Mouse (Mus musculus) left cerebral cortex, adult 8-10 months (tissue): Measurements from ENCODE around the gene Kdf1. TPM values are rescaled to one million over a fixed set of nuclear protein-coding genes. Genes with fewer than 3 reads are reported as not detected.

ENCODE experiments used
- DNase-seq, 2 experiments: peaks; one replicate each; pipeline ENCODE4 v3.0.0; 2022; ENCODE audit warnings: low spot score in 2 of 2
- microRNA-seq, 2 experiments: library from miRNA; unstranded; fragments of <30 nt; microRNA quantifications; one replicate each; pipeline ENCODE4 v1.2.0; 2022
- total RNA-seq, 4 experiments: library from RNA; stranded (reverse); gene quantifications; 2 replicates each; pipeline ENCODE4 v1.2.4; 2022

Gene Kdf1
- total RNA-seq, 4 experiments from 2014 or later: 0.35 to 0.62 TPM; not detected in 2

DNA sequence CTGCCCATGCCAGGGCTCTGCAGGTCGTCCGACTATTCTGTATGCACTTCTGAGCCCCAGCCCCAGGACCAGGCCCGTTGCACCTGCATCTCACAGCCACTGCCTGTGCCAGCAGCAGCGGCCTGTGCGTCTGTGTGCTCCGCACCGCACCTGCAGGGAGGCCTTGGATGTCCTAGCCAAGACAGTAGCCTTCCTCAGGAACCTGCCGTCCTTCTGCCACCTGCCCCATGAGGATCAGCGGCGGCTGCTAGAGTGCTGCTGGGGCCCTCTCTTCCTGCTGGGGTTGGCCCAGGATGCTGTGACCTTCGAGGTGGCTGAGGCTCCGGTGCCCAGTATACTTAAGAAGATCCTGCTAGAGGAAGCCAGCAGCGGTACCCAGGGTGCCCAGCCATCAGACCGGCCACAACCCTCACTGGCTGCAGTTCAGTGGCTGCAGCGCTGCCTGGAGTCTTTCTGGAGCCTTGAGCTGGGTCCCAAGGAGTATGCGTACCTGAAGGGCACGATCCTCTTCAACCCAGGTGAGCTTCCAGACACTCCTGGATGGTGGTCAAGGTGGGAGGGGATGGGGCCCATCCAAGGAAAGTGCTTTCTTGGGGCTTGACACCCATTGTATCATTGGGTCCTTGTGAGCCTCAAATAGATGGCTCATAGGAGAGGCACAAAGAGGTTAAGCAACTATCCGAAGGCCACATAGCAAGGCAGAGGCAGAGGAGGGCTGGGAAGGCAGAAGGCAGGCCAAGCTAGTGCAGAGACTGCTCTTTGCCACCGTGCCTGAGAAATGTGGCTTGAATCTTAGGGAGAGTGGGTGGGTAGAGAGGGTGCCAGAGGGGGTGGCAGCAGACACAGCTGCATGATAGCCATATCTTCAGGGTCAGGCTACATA lies 34.9 kb downstream of the Kdf1 start:
- no peak for DNase-seq

DNA sequence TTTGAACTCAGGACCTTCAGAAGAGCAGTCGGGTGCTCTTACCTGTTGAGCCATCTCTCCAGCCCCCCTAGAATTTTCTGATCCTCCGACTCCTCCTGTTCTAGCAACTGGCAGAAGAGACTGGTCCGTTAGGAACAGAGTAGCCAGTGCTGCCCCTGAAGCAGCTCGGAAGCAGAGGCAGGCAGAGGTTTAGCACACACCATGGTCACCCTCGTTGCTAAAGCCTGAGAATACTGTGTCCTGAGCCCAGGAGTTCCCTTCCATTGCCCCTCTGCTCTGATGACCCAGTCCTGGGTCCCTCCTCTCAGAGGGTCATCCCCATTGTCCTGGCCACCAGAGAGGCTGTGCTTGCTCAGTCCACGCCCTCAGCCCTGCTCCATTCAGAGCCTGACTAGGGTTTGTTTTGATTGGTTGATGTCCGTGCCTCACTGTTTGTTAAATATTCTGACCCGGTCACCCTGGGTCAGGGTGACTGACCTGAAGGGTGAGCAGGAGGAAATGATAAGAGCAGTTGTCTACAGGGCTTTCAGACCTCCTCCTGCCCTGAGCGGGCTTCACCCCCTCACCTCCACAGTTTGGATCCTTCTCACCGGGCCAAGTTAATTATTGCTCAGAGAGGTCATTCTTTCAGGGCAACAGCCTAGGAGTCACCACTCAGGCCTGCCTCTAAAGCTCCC lies 38.4 kb downstream of the Kdf1 start:
- DNase-seq: no peak

DNA sequence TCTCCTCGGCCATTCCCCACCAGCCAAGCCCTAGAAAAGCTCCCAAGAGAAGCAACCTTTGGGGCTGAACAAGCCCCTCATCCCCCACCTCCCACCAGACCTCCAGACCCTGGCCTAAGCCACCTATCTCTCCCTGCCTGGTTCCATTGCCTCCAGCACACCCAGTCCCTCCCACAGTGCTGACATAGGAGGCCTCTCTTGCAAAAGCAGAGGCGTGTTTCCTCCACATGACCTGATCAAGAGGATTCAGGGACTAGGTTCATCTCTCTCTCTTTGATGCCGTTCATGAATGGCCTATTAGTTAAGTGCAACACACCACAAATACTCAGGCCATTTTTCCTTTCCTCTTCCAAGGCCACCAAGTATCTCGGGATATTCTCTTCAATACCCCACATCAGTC lies 41.1 kb downstream of the Kdf1 start:
- no peak for DNase-seq

DNA sequence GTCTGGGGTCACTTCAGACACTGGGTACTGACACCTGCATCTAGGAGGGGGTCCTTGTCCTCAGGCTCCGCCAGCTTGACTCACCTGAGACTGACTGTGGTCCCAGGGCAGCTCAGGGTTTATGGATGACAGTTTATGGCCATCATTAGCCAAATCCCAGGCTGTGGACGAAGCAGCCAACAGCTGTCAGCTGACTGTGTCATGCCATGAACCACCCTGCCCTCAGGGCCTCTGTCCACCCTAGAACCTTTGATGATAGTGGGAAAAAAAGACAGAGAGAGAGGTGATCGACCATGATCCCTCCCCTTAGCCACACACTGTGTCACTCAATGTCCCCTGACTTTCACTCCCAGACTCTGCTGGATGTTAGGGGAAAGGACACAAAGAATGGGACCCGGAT lies 42.9 kb downstream of the Kdf1 start:
- no peak for DNase-seq

DNA sequence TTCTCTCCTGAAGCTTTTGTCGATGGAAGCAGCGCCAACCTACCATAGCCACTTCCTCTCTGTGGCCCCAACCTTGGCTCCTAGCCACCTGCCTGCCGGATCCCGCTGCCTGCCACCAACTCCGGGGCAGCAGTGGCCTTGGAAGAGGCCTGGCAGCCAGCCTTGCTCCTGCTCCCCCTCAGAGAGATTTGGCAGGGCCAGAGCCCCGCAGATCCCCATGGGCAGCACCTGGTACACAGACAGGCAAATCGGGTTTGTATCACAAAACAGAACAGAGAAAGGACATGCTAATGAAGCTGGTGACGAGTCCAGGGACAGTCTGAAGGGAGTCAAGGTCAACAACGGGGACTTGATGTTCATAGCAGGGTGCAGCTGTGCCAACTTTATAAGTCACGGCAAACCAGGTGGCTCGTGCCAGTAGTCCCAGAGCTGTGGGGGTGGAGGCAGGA lies 44.4 kb downstream of the Kdf1 start:
- DNase-seq: no peak

DNA sequence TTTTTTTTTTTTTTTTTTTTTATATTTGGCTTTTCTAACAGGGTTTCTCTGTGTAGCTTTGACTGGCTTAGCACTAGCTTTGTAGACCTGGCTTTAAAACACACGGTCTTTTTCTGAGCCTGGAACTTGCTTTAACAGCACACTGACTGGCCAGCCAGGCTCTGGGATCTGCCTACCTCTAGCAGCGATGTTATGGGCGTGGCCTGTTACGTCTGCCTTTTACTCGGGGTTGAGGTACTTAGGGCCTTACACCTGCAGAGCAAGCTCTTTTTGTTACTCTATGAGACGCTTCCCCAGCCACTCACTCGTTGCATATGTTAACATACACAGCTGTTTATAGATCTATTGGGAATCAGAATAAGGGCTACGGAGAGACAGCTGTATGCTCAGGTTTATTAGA lies 48.5 kb downstream of the Kdf1 start:
- DNase-seq: no peak

DNA sequence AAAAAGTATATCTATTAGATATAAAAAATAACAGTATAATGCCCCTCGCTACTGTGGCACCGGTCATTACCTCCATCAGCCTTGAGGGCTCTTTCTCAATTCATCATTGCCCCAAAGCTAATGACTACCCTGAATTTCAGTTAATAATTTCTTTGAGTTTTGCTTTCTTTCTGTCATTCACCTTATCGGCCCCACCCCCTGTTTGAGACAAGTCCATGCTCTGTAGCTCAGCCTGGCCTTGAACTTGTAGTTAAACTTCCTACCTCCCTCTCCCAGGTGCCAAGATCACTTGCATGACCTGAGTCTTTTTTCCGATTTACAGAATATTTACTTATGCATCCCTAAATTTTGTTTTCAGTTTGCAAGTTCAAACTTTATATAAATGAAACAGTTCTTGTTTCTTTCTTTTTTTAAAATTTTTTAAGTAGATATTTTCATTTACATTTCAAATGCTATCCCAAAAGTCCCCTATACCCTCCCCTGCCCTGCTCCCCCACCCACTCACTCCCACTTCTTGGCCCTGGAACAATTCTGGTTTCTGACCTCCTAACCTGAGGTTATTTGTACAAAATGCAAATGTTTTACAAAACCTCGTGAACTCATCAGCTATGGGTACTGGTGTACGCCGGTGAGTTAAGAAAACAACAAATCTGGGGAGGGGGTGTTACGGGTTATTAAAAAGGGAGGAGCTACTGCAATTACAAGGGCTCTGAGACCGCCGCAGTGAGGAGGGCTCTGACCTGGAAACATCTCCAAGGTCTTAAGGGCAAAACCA lies 50.7 kb downstream of the Kdf1 start:
- DNase-seq: no peak

DNA sequence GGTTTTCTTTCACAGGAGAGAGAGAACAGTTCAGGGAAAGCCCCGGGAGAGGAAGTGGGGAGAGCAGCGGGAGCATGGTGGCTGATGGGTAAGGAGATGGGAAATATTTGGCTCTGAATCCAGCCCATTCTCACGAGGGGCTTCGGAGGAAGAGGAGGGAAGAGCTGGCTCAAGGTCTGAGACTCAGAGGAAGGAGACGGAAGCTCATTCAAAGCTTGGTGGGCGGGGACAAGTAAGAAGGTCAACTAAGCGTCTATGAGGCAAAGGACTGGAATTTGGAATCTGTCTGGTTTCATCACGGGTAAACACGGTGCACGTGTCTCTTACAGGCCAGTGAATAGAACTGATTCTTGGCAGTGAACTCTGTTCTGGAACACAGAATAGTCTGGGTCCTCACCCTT lies 51.3 kb downstream of the Kdf1 start:
- no peak for DNase-seq

DNA sequence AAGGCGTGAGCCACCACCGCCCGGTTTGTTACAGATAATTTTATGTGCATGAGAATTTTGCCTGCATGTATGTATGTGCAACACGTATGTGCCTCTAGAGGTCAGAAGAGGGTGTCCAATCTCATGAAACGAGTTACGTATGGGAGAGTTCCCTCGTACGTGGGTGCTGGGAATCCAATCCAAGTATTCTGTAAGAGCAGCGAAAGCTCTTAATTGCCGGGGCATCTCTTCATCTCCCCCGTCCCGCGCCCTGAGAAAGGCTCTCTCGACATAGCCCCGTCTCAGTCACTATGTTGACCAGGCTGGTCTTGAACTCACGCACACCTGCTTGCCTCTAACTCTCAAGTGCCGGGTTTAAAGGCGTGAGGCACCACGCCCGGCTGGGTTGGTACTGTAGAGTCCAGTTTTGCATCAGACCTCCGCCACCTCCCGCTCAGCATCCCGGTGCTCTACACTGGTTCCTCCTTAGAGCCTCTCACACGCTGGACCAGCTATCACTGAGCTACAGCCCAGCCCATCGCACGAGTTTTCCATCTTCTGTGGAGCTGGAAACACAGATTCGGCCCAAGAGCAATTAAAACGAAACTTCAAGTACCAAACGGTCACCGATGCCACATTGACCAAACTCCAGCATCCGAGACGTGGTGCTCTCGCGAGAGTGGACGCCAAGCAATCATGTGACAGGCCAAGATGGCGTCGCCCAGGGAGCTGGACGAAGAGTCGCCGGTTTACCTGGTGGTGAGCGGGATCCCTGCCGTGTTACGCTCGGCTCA lies 55.5 kb downstream of the Kdf1 start, which contains the start of gene Gpatch3:
TSS of gene Gpatch3 (plus strand) at position 676 of the 773 bp plus-strand sequence.
- DNase-seq: peak; percentile 80 to 89

DNA sequence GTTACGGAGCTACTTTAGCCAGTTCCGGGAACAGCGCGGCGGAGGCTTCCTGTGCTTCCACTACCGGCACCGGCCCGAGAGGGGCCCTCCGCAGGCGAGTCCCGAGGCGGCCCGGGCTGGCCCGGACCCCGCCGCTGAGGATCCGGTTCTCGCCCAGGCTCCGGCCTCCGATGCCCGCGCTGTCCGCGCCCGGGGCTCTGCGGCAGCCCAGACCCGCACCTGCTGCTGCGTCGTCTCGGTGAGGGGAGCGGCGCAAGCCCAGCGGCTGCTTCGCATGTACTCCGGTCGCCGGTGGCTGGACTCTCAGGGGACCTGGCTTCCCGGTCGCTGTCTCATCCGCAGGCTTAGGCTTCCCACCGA lies 56.1 kb downstream of the Kdf1 start:
- no peak for DNase-seq

DNA sequence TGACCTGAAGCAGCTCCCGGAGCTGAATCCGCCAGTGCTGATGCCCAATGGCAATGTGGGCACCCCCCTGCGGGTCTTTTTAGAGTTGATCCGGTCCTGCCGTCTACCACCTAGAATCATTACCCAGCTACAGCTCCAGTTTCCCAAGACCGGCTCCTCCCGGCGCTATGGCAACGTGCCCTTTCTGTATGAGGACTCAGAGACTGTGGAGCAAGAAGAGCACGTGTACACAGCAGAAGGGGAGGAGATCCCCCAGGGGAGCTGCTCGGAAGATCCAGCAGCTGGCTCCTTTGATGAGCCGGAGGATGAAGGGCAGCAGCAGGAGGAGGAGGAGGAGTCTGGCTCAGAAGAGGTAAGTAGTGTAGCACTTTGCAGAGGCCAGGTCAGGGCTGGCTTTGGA lies 59.2 kb downstream of the Kdf1 start:
- DNase-seq: no peak

Small RNA genes lying within 50 kb of the gene (microRNA-seq; reads per million reads assigned to microRNA genes)
- 0 reads per million in 2 experiments for gene Gm23158

Other genes with a start within 250 kb of the Kdf1 start
- 10 to 100 TPM; 84.3 to 91.2 (median 87.4) TPM for gene Tmem222, start 241.2 kb upstream of the Kdf1 start, total RNA-seq
- gene Wdtc1, start 165.5 kb upstream of the Kdf1 start, total RNA-seq: 10 to 100 TPM; 53.6 to 58.0 (median 54.3) TPM
- gene Slc9a1, start 149.3 kb upstream of the Kdf1 start, total RNA-seq: 10 to 100 TPM; 52.8 to 59.1 (median 55.7) TPM
- gene Tent5b, start 38.8 kb upstream of the Kdf1 start, total RNA-seq: under 1 TPM in 2 of 4 experiments, not detected in 2; 0.14 to 0.26 TPM
- 100 to 1,000 TPM; 177 to 204 (median 186) TPM for gene Trnp1, start 20.4 kb upstream of the Kdf1 start, total RNA-seq
- gene Nudc, start 27.0 kb downstream of the Kdf1 start, total RNA-seq: 100 to 1,000 TPM; 139 to 165 (median 156) TPM
- gene Nr0b2, start 34.4 kb downstream of the Kdf1 start, total RNA-seq: not detected
- gene Gpatch3, start 55.8 kb downstream of the Kdf1 start, total RNA-seq: 1 to 10 TPM; 6.8 to 8.9 (median 7.4) TPM
- 10 to 100 TPM; 10.4 to 12.4 (median 11.3) TPM for gene Gpn2, start 65.4 kb downstream of the Kdf1 start, total RNA-seq
- gene Sfn, start 83.2 kb downstream of the Kdf1 start, total RNA-seq: 1 to 10 TPM; 1.6 to 2.2 (median 1.8) TPM
- gene Zdhhc18, start 131.2 kb downstream of the Kdf1 start, total RNA-seq: 10 to 100 TPM; 33.8 to 57.7 (median 44.6) TPM
- 10 to 100 TPM in 2 of 4 experiments, 1 to 10 TPM in 2; 8.4 to 10.9 (median 9.9) TPM for gene Pigv, start 153.7 kb downstream of the Kdf1 start, total RNA-seq
- gene Arid1a, start 237.8 kb downstream of the Kdf1 start, total RNA-seq: 10 to 100 TPM; 86.3 to 93.9 (median 90.7) TPM